Mouse (Mus musculus) frontal cortex, postnatal 36 days (tissue): Measurements from ENCODE around the gene Mia2.

ENCODE experiments used
- DNase-seq, 2 experiments: peaks; one replicate each; pipeline ENCODE4 v3.0.0; 2022; ENCODE audit warnings: low spot score in 2 of 2

Mia2 gene

GRCm38 (mm10) chr12:59104771-59105170, 9.2 kb downstream of the Mia2 start:
- no peak for DNase-seq

DNA sequence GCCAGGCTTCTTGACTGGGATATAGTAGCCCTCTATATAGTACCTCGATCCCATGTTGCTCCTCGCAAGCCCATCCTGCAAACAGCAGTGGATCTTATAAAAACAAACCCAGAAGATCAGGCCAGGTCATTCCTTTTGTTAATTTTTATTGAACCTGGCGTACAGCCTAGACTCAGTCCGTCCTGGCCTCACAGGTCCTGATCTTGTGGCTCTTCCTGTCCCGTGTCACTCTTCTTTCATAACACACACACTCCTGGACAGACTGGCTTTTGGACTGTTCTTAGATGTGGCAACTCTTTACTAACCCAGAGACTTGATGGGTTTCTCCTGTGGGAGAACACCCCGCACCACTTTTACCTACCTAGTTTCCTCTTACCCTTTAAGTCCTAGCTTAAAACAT, 10.3 kb downstream of the Mia2 start:
- DNase-seq: no peak

DNA sequence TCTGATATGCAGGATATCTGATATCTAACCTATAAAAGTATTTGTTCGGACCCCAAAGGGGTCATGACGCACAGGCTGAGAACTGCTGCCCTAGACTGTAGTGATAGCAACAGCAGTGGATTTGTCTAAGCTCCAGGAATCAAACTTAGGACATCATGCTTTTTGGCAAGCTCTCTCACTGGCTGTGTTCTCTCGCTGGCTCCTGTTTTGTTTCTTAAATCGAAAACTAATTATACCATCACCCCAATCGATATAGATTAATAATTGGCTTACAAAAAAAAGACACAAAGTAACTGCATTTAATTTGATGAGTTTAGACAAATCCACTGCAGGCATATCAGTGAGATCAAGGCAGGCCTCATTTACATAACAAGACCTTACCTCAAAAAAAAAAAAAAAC, 10.9 kb downstream of the Mia2 start:
- DNase-seq: no peak

DNA sequence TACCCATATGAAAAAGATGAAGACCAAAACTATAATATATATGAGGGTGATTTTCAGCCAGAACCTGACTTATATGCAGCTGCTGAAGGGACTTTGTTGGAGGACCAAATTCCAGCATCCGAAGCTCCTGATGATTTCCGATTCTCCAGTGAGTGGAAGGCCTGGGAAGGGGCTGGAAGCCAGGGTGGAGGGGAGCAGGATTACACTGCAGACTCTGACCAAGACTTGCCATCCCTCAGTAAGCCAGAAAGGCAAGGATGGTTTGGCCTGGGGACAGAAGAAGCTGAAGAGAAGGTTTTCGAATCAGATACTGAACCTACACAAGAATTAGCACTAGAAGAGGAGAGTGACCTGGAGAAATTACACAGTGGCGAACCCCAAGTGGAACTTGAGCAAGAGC, 12.3 kb downstream of the Mia2 start:
- DNase-seq: no peak

DNA sequence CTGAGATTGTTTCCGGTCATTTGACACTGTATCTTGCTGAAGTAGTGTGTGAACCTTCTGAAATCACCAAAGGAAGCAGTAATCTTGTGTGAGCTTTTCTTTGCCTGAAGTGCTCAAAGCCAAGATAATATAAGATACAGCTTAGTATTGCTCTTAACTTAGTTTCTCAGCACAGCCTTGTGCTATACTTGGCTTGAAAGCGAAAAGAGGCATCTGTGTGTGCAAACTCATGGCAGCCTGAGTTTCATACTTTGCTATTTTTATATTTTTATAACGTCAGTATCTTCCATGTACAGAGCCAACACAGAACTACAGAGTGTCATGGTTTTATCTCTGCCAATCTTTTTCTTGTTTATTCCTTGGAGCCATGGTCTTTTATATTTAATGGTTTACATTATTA, 21.6 kb downstream of the Mia2 start:
- DNase-seq: peak; percentile 10 to 63

GRCm38 (mm10) chr12:59125426-59125825, 29.8 kb downstream of the Mia2 start:
- no peak for DNase-seq

DNA sequence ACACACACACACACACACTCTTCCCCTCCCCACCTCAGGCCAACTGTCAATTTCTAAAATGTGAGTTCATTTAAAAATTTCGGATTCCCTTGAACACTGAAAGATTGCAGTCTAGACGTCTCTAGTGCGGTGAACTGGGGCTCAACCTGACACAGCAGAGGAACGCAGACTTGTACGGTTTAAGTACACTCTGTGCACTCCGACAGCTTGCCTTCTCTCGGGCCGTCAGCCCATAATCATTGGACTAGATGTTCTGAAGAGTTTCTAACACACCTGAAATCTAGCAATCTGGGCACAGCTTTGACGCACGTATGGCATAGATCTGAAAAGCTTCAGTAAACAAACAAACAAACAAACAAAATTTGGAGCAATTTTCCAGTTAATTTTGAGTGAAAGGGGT, 32.9 kb downstream of the Mia2 start:
- no peak for DNase-seq

GRCm38 (mm10) chr12:59129038-59129437, 33.4 kb downstream of the Mia2 start:
- DNase-seq: no peak

- DNase-seq: peak; percentile 33 to 50
Observed at GRCm38 (mm10) chr12:59129592-59129991, 34.0 kb downstream of the Mia2 start.

GRCm38 (mm10) chr12:59130249-59130648, 34.6 kb downstream of the Mia2 start:
- DNase-seq: peak in 1 of 2 experiments; percentile 16

DNA sequence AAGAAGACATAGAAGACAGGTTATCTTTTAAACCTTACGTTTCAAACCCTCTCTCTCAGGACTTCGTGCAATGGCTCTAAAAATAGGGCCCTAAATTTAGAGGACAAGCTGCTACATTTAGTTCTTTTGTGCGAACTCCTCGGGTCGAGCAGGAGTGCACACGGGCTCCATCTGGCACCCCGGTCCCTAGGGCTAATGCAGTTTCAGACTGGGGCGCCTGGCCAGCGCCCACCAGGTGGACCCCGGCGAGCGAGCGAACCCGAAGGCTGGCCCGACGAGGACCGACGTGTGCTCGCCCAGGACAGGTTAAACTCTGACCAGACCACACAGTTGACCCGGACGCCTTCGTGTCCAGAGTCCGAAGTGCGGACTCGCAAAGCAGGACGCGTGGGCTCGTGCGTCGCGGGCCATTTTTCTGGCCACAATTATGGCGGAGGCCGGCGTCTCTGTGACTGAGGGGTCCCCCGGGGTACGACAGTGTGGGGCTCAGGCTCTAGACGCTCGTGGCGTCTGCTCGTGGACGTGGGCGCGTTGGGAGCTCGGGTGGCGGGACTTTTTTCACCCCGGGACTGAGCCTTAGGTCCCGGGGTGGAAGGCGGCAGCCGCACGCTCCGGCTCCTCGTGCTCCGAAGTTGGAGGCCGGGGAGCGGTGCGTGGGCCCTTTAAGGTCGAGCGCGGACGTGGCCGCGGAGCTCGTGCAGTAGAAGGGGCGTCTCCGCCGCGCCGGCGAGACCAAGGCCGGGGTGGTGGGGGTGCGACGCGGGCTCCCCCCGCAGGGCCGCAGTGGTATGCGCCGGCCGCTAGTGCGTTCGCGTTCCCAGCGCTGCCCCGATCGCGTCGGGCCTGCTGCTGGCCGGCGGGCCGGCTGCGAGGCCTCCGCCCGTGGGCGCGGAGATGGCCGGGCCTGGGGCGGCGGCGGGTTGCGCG, 35.3 kb downstream of the Mia2 start:
- peak; percentile 94 to 96 for DNase-seq

- no peak for DNase-seq
Observed at GRCm38 (mm10) chr12:59131578-59131946, 36.0 kb downstream of the Mia2 start.

DNA sequence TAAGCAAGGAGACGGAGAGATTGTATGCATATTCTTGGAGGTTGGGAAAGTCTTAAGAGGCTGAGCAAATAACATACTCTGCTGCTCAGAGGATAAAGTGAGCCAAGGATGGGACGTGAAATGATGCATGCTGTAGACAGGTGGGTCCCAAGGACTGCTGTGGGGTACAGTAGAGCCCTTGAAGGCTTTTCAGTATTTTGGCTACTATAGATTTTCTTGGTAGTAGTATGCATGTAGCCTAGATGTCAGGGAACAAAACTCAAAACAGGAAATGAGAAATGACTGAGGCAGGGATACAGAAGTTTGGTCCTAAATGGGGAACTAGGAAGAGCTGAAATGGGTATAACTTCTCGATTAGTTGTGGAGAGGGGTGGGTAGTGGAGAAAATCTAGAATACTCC, 36.9 kb downstream of the Mia2 start:
- no peak for DNase-seq

GRCm38 (mm10) chr12:59132940-59133339, 37.3 kb downstream of the Mia2 start:
- no peak for DNase-seq

DNA sequence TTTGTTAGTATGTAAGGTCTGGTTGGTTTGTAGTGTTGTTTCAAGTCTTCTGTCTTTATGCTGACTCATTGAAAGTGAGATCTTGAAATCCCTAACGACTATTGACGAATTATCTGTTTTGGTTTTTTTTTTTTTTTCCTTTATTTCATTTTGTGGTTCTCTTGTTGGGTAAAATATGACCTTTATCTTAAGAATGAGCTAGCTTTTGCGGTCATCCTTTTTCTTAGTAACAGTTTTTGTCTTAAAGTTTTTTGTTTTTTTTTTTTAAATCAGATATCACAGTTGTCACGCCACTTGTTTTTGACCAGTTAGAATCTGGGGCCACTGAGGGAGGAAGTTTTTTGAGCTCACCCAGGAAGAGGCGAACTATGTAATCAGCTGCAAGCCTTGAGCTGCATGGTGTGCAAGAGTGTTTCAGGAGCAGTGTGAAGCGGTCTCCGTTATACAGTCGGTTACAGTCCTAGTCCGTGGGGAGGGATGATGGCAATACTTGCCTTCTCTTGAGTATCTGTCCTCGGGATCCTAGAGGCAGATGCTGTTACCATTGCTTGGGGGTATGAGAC, 37.9 kb downstream of the Mia2 start:
- DNase-seq: no peak

GRCm38 (mm10) chr12:59135096-59135495, 39.5 kb downstream of the Mia2 start:
- DNase-seq: no peak

DNA sequence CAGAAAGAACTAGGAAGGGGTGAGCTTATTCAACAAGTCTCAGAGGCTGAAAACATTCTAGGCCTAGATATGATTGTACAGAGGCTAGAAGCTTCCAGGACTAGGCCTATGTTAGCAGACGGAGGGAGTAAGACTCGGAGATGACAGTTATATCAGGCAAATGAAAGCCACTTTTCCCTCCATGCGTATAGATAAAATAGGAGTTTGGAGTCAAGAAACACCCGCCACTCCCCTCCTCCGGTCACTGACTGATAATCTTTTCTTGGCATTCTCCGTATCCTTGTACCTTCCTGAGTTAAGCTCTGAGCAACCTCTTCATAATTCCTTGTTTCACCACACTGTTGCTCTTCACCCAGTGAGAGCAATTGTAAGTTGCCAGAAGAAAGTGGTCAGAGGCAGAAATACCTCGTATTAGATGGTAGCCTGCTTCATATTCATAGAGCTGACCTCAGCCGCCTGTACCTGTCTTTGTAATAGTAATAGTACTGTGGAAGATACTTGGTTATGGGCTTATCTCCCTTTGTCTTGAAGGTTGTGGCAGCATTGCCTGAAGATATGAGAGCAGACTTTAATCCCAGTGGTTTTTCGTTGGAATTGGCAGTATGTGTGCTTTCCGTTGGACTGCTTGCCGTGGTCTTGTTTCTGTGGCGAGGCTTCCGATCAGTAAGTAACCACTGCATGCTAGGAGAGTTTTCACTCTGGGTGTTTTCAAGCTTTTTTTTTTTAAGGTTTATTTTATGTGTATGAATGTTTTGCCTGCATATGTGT, 40.1 kb downstream of the Mia2 start:
- no peak for DNase-seq

DNA sequence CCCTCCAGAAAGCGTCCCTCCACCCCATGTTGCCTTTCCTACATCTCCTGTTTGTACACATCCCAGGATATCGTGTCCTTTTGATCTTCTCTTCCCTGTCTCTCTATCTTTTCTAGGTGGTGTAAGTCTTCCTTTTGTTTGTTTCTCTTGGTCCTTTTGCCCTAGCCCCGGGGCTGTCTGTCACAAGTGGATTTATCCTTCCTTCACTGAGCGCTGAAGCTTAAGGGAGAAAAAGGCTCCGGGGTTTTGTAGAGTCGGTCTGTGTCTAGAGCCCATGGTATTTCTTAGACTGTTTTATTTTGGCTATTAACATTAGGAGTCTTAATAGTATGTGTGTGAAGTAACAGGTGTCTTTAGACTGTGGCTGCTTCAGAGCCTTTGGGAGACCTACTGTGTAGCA, 41.4 kb downstream of the Mia2 start:
- no peak for DNase-seq

DNA sequence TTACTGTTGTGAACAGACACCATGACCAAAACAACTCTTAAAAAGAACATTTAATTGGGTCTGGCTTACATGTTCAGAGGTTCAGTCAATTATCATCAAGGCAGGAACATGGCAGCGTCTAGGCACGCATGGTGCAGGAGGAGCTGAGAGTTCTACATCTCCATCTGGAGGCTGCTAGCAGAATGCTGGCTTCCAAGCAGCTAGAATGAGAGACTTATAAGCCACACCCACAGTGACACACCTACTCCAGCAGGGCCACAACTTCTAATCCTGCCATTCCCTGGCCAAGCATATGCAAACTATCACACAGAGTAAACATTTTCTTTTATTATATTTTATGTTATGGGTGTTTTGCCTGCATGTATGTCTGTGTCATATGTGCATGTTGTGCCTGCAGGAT, 43.8 kb downstream of the Mia2 start:
- no peak for DNase-seq

- no peak for DNase-seq
Observed at GRCm38 (mm10) chr12:59145130-59145529, 49.5 kb downstream of the Mia2 start.

DNA sequence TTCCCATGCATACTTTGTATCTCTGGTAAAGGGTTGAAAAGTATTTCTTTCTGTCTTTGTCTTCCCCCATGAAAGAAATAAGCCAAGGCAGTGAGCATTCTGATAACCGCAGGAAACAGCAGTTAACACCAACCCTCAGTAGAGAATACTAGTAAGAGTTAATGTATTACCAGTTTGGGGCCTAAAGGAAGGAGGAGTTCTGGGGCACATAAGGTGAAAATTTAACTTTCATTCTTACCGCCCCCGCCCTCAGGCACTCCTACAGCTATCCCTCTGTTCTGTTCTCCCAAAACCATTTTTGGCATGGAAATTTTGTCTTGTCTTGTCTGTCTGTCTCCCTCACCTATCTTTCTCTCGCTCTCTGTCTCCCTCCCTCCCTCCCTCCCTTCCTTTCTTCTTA, 54.1 kb downstream of the Mia2 start:
- DNase-seq: no peak

DNA sequence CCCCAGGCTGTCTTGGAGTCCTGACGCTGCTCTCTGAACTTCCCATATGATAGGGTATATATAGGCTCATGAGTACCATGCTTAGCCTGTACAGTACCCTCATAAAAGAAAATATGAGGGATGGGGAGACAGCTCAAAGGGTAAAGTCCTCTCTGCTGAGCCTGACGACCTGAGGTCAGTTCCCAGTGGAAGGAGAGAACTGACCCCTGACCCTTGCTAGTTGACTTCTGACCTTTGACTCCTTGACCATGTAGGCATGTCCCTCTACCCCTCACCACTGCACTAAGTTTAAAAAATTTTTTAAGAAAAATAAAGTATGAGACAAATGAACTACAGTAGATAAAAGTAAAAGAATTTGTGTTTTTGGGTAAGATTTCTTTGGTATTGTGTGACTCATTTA, 65.5 kb downstream of the Mia2 start:
- DNase-seq: no peak

GRCm38 (mm10) chr12:59162797-59163196, 67.2 kb downstream of the Mia2 start:
- DNase-seq: no peak
